Mouse (Mus musculus) ES-E14 (cell line): ENCODE data around the gene Tnnt3.

ENCODE experiments used
- HCFC1 ChIP-seq: IDR thresholded peaks from 2 replicates; pipeline ENCODE4 v1.6.1; 2012; ENCODE audit warnings: low read length, inconsistent platforms, borderline replicate concordance; ENCODE audit not compliant: insufficient read depth
- ZC3H11A ChIP-seq: IDR thresholded peaks from 2 replicates; pipeline ENCODE4 v1.6.1; 2012; ENCODE audit warnings: low read depth, mild to moderate bottlenecking, inconsistent platforms, low read length, borderline replicate concordance
- ZNF384 ChIP-seq: IDR thresholded peaks from 2 replicates; pipeline ENCODE4 v1.6.1; 2012; ENCODE audit warnings: low read depth, low read length, inconsistent platforms

GRCm38 (mm10) chr7:142496158-142496557, 2.5 kb upstream of the Tnnt3 start:
- TF ChIP-seq ZC3H11A (no peak), ZNF384 (no peak), HCFC1 (no peak)
